Mouse (Mus musculus): ENCODE measurements around the gene Zbtb7b.
A peak's percentile ranks its signal among the peaks of the same experiment; 100 is the strongest.

Zbtb7b gene

GRCm38 (mm10) chr3:89388901-89389740 lies 5.5 kb downstream of the Zbtb7b start:
- DNase-seq: no peak

- DNase-seq: no peak
These were observed 6.3 kb downstream of the Zbtb7b start for GRCm38 (mm10) chr3:89388134-89388881.

- no peak for DNase-seq
These were observed 6.9 kb downstream of the Zbtb7b start for GRCm38 (mm10) chr3:89387632-89388031.

- DNase-seq: no peak
These were observed 7.8 kb downstream of the Zbtb7b start for GRCm38 (mm10) chr3:89386438-89387420.

GRCm38 (mm10) chr3:89385451-89385850 lies 9.1 kb downstream of the Zbtb7b start:
- no peak for DNase-seq

GRCm38 (mm10) chr3:89384331-89385076 lies 10.1 kb downstream of the Zbtb7b start:
- DNase-seq: no peak

- DNase-seq: no peak
These were observed 10.8 kb downstream of the Zbtb7b start for GRCm38 (mm10) chr3:89383651-89384255.

- no peak for DNase-seq
These were observed 11.6 kb downstream of the Zbtb7b start for GRCm38 (mm10) chr3:89382950-89383349.

GRCm38 (mm10) chr3:89382033-89382882 lies 12.3 kb downstream of the Zbtb7b start:
- no peak for DNase-seq

- DNase-seq: no peak
These were observed 13.3 kb downstream of the Zbtb7b start for GRCm38 (mm10) chr3:89381233-89381632.

- no peak for DNase-seq
These were observed 13.9 kb downstream of the Zbtb7b start for GRCm38 (mm10) chr3:89380711-89381110.

GRCm38 (mm10) chr3:89380291-89380690 lies 14.3 kb downstream of the Zbtb7b start:
- no peak for DNase-seq

- no peak for DNase-seq
These were observed 15.0 kb downstream of the Zbtb7b start for GRCm38 (mm10) chr3:89379388-89380131.

GRCm38 (mm10) chr3:89378394-89379067 lies 16.0 kb downstream of the Zbtb7b start:
- DNase-seq: peak; percentile 77

GRCm38 (mm10) chr3:89377831-89378230 lies 16.7 kb downstream of the Zbtb7b start:
- DNase-seq: no peak

- no peak for DNase-seq
These were observed 20.9 kb downstream of the Zbtb7b start for GRCm38 (mm10) chr3:89373581-89374231.

GRCm38 (mm10) chr3:89367338-89367737 lies 27.2 kb downstream of the Zbtb7b start:
- no peak for DNase-seq

- DNase-seq: no peak
These were observed 28.8 kb downstream of the Zbtb7b start for GRCm38 (mm10) chr3:89365486-89366414.
